Mouse (Mus musculus): Measurements from ENCODE around the gene Nedd8. TPM values are rescaled to one million over a fixed set of nuclear protein-coding genes. Genes with fewer than 3 reads are reported as not detected.

Nedd8 gene
- polyA plus RNA-seq (2014; fragmentation: Nextera tagmentation; extraction: Ambion mirVana): 512 and 535 TPM in 2 replicates

GRCm38 (mm10) chr14:55671833-55672740 is at the start of gene Nedd8, which contains the start of gene Gmpr2:
Gene Nedd8 (minus strand): TSS chr14:55672124.
Gene Gmpr2 (plus strand): TSS chr14:55671941.
- peaks cover 13% of the 10 kb centered on the region for H3K36me3 ChIP-seq (ENCODE audit: control insufficient read depth, insufficient read depth, low read length)
- H3K4me3 ChIP-seq (ENCODE audit: low read depth, low read length): peak within 1 kb of the TSS; percentile 89
- under 1% methylated on average over 38 of the region's 38 CpGs for WGBS (ENCODE audit: insufficient replicate concordance)
- peak within 1 kb of the TSS; percentile 88 for H3K9ac ChIP-seq (ENCODE audit: low read depth, low read length)
- peak within 1 kb of the TSS; percentile 96 for H3K4me2 ChIP-seq
- H3K27me3 ChIP-seq (ENCODE audit: control insufficient read depth, insufficient read depth, low read length): no peaks in the 10 kb centered on the region
- H3K27ac ChIP-seq (ENCODE audit: low read depth, low read length): peak within 1 kb of the TSS; percentile 77
- peak; percentile 95 for ATAC-seq (replicated peaks; ENCODE audit: insufficient number of reproducible peaks, low FRiP score, low TSS enrichment)
- H3K9me3 ChIP-seq (replicated peaks; ENCODE audit: control insufficient read depth, low read length): no peaks in the 10 kb centered on the region
- H3K4me1 ChIP-seq (ENCODE audit: control insufficient read depth, insufficient read depth, low read length): peaks cover 10% of the 10 kb centered on the region; the same call in 1 of the 2 replicates

GRCm38 (mm10) chr14:55721076-55721475 is 49.2 kb upstream of the Nedd8 start:
- Histone ChIP-seq H3K9me3 (replicated peaks; ENCODE audit: control insufficient read depth, low read length) (no peaks in the 10 kb centered on the region), H3K4me3 (ENCODE audit: low read depth, low read length) (no peak overlapping the region), H3K9ac (ENCODE audit: low read depth, low read length) (peak overlapping the region; percentile 81), H3K4me1 (ENCODE audit: control insufficient read depth, insufficient read depth, low read length) (no peaks in the 10 kb centered on the region), H3K4me2 (peak overlapping the region; percentile 65), H3K27ac (ENCODE audit: low read depth, low read length) (no peak overlapping the region), H3K36me3 (ENCODE audit: control insufficient read depth, insufficient read depth, low read length) (peaks cover 12% of the 10 kb centered on the region), H3K27me3 (ENCODE audit: control insufficient read depth, insufficient read depth, low read length) (no peaks in the 10 kb centered on the region)
- 77% methylated on average over 6 of the region's 6 CpGs for WGBS (ENCODE audit: insufficient replicate concordance)
- no peak for ATAC-seq (replicated peaks; ENCODE audit: insufficient number of reproducible peaks, low FRiP score, low TSS enrichment)

GRCm38 (mm10) chr14:55720666-55721065 is 48.7 kb upstream of the Nedd8 start:
- H3K36me3 ChIP-seq (ENCODE audit: control insufficient read depth, insufficient read depth, low read length): peaks cover 12% of the 10 kb centered on the region
- no peaks in the 10 kb centered on the region for H3K9me3 ChIP-seq (replicated peaks; ENCODE audit: control insufficient read depth, low read length)
- no peak overlapping the region for H3K27ac ChIP-seq (ENCODE audit: low read depth, low read length)
- no peak overlapping the region; the same call in 1 of the 2 replicates for H3K4me2 ChIP-seq
- no peak for ATAC-seq (replicated peaks; ENCODE audit: insufficient number of reproducible peaks, low FRiP score, low TSS enrichment)
- no peak overlapping the region for H3K9ac ChIP-seq (ENCODE audit: low read depth, low read length)
- 90% methylated on average over 12 of the region's 12 CpGs for WGBS (ENCODE audit: insufficient replicate concordance)
- H3K4me1 ChIP-seq (ENCODE audit: control insufficient read depth, insufficient read depth, low read length): no peaks in the 10 kb centered on the region
- H3K27me3 ChIP-seq (ENCODE audit: control insufficient read depth, insufficient read depth, low read length): no peaks in the 10 kb centered on the region
- no peak overlapping the region for H3K4me3 ChIP-seq (ENCODE audit: low read depth, low read length)

GRCm38 (mm10) chr14:55719737-55720136 is 47.8 kb upstream of the Nedd8 start:
- H3K27ac ChIP-seq (ENCODE audit: low read depth, low read length): no peak overlapping the region
- WGBS (ENCODE audit: insufficient replicate concordance): 82% methylated on average over 6 of the region's 6 CpGs
- no peak overlapping the region for H3K9ac ChIP-seq (ENCODE audit: low read depth, low read length)
- H3K4me3 ChIP-seq (ENCODE audit: low read depth, low read length): no peak overlapping the region
- H3K9me3 ChIP-seq (replicated peaks; ENCODE audit: control insufficient read depth, low read length): no peaks in the 10 kb centered on the region
- H3K27me3 ChIP-seq (ENCODE audit: control insufficient read depth, insufficient read depth, low read length): no peaks in the 10 kb centered on the region
- no peak for ATAC-seq (replicated peaks; ENCODE audit: insufficient number of reproducible peaks, low FRiP score, low TSS enrichment)
- H3K36me3 ChIP-seq (ENCODE audit: control insufficient read depth, insufficient read depth, low read length): peaks cover 12% of the 10 kb centered on the region
- H3K4me2 ChIP-seq: no peak overlapping the region
- H3K4me1 ChIP-seq (ENCODE audit: control insufficient read depth, insufficient read depth, low read length): no peaks in the 10 kb centered on the region

- H3K4me2 ChIP-seq: no peak overlapping the region
- no peak for ATAC-seq (replicated peaks; ENCODE audit: insufficient number of reproducible peaks, low FRiP score, low TSS enrichment)
- H3K27ac ChIP-seq (ENCODE audit: low read depth, low read length): no peak overlapping the region
- no peak overlapping the region for H3K4me3 ChIP-seq (ENCODE audit: low read depth, low read length)
- H3K4me1 ChIP-seq (ENCODE audit: control insufficient read depth, insufficient read depth, low read length): peaks cover 8% of the 10 kb centered on the region; the same call in 1 of the 2 replicates
- 75% methylated on average over 8 of the region's 8 CpGs for WGBS (ENCODE audit: insufficient replicate concordance)
- no peaks in the 10 kb centered on the region for H3K9me3 ChIP-seq (replicated peaks; ENCODE audit: control insufficient read depth, low read length)
- H3K36me3 ChIP-seq (ENCODE audit: control insufficient read depth, insufficient read depth, low read length): peaks cover 12% of the 10 kb centered on the region
- H3K27me3 ChIP-seq (ENCODE audit: control insufficient read depth, insufficient read depth, low read length): peaks cover 19% of the 10 kb centered on the region
- H3K9ac ChIP-seq (ENCODE audit: low read depth, low read length): no peak overlapping the region
Observed at GRCm38 (mm10) chr14:55716884-55717283, 45.0 kb upstream of the Nedd8 start.

- no peaks in the 10 kb centered on the region for H3K9me3 ChIP-seq (replicated peaks; ENCODE audit: control insufficient read depth, low read length)
- H3K4me3 ChIP-seq (ENCODE audit: low read depth, low read length): no peak overlapping the region
- H3K27ac ChIP-seq (ENCODE audit: low read depth, low read length): no peak overlapping the region
- H3K9ac ChIP-seq (ENCODE audit: low read depth, low read length): no peak overlapping the region
- ATAC-seq (replicated peaks; ENCODE audit: insufficient number of reproducible peaks, low FRiP score, low TSS enrichment): no peak
- H3K4me2 ChIP-seq: no peak overlapping the region
- H3K27me3 ChIP-seq (ENCODE audit: control insufficient read depth, insufficient read depth, low read length): peaks cover 25% of the 10 kb centered on the region
- peaks cover 8% of the 10 kb centered on the region; the same call in 1 of the 2 replicates for H3K4me1 ChIP-seq (ENCODE audit: control insufficient read depth, insufficient read depth, low read length)
- H3K36me3 ChIP-seq (ENCODE audit: control insufficient read depth, insufficient read depth, low read length): peaks cover 12% of the 10 kb centered on the region
- WGBS (ENCODE audit: insufficient replicate concordance): 82% methylated on average over 6 of the region's 6 CpGs
Observed at GRCm38 (mm10) chr14:55716271-55716670, 44.3 kb upstream of the Nedd8 start.

DNA sequence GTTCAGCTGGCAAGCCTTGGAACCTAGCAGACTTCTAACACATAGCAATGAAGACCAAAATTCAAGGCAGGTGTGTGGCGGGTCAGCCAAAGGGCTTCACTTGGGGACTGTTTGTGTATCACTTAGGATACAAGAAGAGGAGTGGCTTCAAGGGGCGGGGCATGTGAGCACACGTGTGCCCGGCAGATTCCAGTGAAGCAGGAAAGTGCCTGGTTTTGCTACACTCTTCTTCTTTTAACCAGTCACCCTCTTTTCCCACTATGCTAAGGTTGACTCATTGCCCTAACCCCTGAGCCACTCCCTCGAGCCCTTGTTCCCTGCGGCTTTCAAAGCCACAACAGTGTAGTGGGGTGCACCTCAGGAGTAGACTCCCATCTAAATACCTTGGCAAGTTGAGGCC is 43.0 kb upstream of the Nedd8 start:
- Histone ChIP-seq H3K9me3 (replicated peaks; ENCODE audit: control insufficient read depth, low read length) (no peaks in the 10 kb centered on the region), H3K36me3 (ENCODE audit: control insufficient read depth, insufficient read depth, low read length) (peaks cover 8% of the 10 kb centered on the region), H3K9ac (ENCODE audit: low read depth, low read length) (no peak overlapping the region), H3K27me3 (ENCODE audit: control insufficient read depth, insufficient read depth, low read length) (peaks cover 27% of the 10 kb centered on the region), H3K4me3 (ENCODE audit: low read depth, low read length) (no peak overlapping the region), H3K27ac (ENCODE audit: low read depth, low read length) (no peak overlapping the region), H3K4me1 (ENCODE audit: control insufficient read depth, insufficient read depth, low read length) (peaks cover 8% of the 10 kb centered on the region; the same call in 1 of the 2 replicates), H3K4me2 (no peak overlapping the region)
- 35% methylated on average over 6 of the region's 6 CpGs for WGBS (ENCODE audit: insufficient replicate concordance)
- ATAC-seq (replicated peaks; ENCODE audit: insufficient number of reproducible peaks, low FRiP score, low TSS enrichment): no peak

DNA sequence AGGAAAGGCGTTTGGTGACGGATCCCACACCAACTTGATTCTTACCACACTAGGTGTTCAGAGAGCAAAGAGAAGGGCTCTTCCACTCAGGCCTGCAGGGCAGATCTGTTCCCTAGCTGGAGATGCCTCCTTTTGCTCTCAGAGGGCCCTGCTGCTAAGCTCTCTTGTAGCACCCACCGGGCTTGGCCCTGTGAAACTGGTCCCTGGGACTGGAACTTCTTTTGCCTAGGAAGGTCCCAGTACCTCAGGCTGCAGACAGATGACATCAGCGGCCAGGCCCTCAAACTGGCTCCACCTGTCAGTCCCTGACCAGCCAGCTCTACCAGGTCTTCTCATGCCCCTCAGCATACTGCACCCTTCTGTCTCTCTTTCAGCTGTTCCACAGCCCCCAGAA is 41.8 kb upstream of the Nedd8 start, which contains the start of gene Tgm1:
TSS of gene Tgm1 (minus strand) at position 198 of the 394 bp plus-strand sequence.
- no peak for ATAC-seq (replicated peaks; ENCODE audit: insufficient number of reproducible peaks, low FRiP score, low TSS enrichment)
- H3K4me3 ChIP-seq (ENCODE audit: low read depth, low read length): peak within 1 kb of the TSS; percentile 28
- WGBS (ENCODE audit: insufficient replicate concordance): 23% methylated on average over 4 of the region's 4 CpGs

More for the DNA sequence above, 41.8 kb upstream of the Nedd8 start, which contains the start of gene Tgm1:
- Histone ChIP-seq H3K36me3 (ENCODE audit: control insufficient read depth, insufficient read depth, low read length) (peaks cover 8% of the 10 kb centered on the region), H3K9me3 (replicated peaks; ENCODE audit: control insufficient read depth, low read length) (no peaks in the 10 kb centered on the region), H3K4me2 (peak within 1 kb of the TSS; percentile 62), H3K27me3 (ENCODE audit: control insufficient read depth, insufficient read depth, low read length) (peaks cover 27% of the 10 kb centered on the region), H3K9ac (ENCODE audit: low read depth, low read length) (no peak within 1 kb of the TSS), H3K4me1 (ENCODE audit: control insufficient read depth, insufficient read depth, low read length) (peaks cover 8% of the 10 kb centered on the region; the same call in 1 of the 2 replicates), H3K27ac (ENCODE audit: low read depth, low read length) (no peak within 1 kb of the TSS)

Data from heart, embryonic 11.5 days (tissue).